Mouse (Mus musculus): ENCODE results near the gene Jade2. TPM values are rescaled to one million over a fixed set of nuclear protein-coding genes. Genes with fewer than 3 reads are reported as not detected.

Gene Jade2
- polyA plus RNA-seq, 1 experiment: 24.2 TPM

GRCm38 (mm10) chr11:51780773-51781267, 76.6 kb downstream of the Jade2 start:
- TF ChIP-seq POLR2A (IDR thresholded peaks at IDR 0.05; ENCODE audit: extremely low read depth, insufficient read depth, low read length): no peak
- no peak for TF ChIP-seq CTCF (IDR thresholded peaks at IDR 0.05; ENCODE audit: extremely low read depth, insufficient read depth, low read length)
- Histone ChIP-seq H3K4me1 (ENCODE audit: control insufficient read depth, insufficient read depth, low read length) (0 out of 2 replicates have a peak, but pooled peaks cover 1% of the 10 kb centered on the region), H3K27ac (ENCODE audit: insufficient read depth, low read length) (no peak overlapping the region), H3K4me3 (ENCODE audit: insufficient read depth, low read length) (no peak overlapping the region)

GRCm38 (mm10) chr11:51777478-51777877, 80.0 kb downstream of the Jade2 start:
- no peak overlapping the region for H3K4me3 ChIP-seq (ENCODE audit: insufficient read depth, low read length)
- TF ChIP-seq POLR2A (IDR thresholded peaks at IDR 0.05; ENCODE audit: extremely low read depth, insufficient read depth, low read length): no peak
- no peak for TF ChIP-seq CTCF (IDR thresholded peaks at IDR 0.05; ENCODE audit: extremely low read depth, insufficient read depth, low read length)
- no peak overlapping the region for H3K27ac ChIP-seq (ENCODE audit: insufficient read depth, low read length)
- 0 out of 2 replicates have a peak, but pooled peaks cover 1% of the 10 kb centered on the region for H3K4me1 ChIP-seq (ENCODE audit: control insufficient read depth, insufficient read depth, low read length)

- Histone ChIP-seq H3K27ac (ENCODE audit: insufficient read depth, low read length) (no peak overlapping the region), H3K4me3 (ENCODE audit: insufficient read depth, low read length) (no peak overlapping the region), H3K4me1 (ENCODE audit: control insufficient read depth, insufficient read depth, low read length) (peaks cover 1% of the 10 kb centered on the region; the same call in 1 of the 2 replicates)
- TF ChIP-seq CTCF (IDR thresholded peaks at IDR 0.05; ENCODE audit: extremely low read depth, insufficient read depth, low read length): no peak
- TF ChIP-seq POLR2A (IDR thresholded peaks at IDR 0.05; ENCODE audit: extremely low read depth, insufficient read depth, low read length): no peak
These were observed 81.9 kb downstream of the Jade2 start for GRCm38 (mm10) chr11:51775507-51775906.

DNA sequence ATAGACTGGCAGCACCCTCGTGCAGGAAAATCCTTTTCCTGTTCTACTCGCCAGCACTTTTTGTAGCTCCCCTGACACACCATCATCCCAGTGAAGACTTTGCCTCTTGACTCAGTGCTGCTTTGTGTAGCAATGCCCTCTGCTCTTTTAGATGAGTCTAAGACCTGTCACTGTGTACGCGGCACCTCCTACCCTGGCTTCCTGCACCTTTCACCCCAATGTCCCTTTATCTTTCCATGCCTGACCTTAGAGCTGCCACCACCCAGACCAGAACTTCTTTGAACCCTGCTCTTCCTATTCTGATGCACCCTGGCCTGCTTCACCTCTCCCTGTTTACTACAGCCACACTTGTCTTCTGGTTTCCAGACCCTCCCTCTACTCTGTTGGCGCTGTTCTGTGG, 89.2 kb downstream of the Jade2 start:
- TF ChIP-seq CTCF (IDR thresholded peaks at IDR 0.05; ENCODE audit: extremely low read depth, insufficient read depth, low read length) (no peak), POLR2A (IDR thresholded peaks at IDR 0.05; ENCODE audit: extremely low read depth, insufficient read depth, low read length) (no peak)
- H3K4me3 ChIP-seq (ENCODE audit: insufficient read depth, low read length): no peak overlapping the region
- peaks cover 13% of the 10 kb centered on the region for H3K4me1 ChIP-seq (ENCODE audit: control insufficient read depth, insufficient read depth, low read length)
- no peak overlapping the region for H3K27ac ChIP-seq (ENCODE audit: insufficient read depth, low read length)

DNA sequence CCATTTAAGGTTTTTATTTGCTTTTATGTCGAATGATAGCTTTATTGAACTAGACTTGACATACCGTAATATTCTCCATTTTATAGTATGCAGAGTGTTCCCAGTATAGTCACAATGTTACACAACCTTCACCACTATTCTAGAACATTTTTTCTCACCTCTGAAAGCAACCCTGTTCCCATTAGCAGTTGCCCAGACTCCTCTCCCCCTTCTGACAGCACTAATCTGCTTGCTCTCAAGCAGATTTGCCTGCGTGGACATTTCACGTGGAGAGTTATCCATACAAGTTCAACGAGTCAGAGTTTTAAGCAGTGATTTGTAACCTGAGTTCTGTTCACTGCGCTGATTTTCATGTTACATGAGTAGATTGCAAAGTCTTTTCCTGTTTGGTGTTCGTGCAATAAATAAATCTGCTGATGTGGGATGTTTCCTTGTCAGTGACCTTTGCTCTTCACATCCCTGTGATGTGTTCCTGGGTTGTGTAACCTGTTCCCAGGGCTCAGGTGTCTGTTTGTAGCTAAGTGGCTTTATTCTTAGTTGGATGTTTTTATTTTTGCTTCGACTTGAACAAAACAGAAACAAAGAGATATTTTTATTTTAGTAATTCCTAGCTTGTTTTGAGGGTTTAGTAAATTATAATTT, 89.8 kb downstream of the Jade2 start:
- H3K27ac ChIP-seq (ENCODE audit: insufficient read depth, low read length): no peak overlapping the region
- no peak overlapping the region for H3K4me3 ChIP-seq (ENCODE audit: insufficient read depth, low read length)
- peaks cover 17% of the 10 kb centered on the region for H3K4me1 ChIP-seq (ENCODE audit: control insufficient read depth, insufficient read depth, low read length)
- no peak for TF ChIP-seq POLR2A (IDR thresholded peaks at IDR 0.05; ENCODE audit: extremely low read depth, insufficient read depth, low read length)
- no peak for TF ChIP-seq CTCF (IDR thresholded peaks at IDR 0.05; ENCODE audit: extremely low read depth, insufficient read depth, low read length)

DNA sequence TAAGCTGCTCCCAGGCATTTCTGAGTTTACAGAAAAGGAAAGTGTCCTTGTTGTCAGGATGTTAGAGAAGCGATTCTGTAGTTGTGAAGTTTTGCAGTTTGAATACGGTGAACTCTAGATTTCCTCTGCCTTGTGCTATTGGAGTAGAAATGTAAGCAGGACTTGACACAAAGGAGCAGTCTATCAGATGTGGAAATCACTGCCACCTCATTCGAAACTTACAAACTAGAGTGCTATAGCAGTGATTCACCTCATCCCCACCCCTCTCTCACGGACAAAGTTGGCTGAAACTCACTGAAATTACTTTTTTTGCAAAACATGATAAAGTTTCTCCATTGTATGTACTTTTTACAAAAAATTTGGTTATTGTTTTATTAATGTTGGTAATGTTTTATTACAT, 92.6 kb downstream of the Jade2 start:
- H3K4me3 ChIP-seq (ENCODE audit: insufficient read depth, low read length): peak overlapping the region; percentile 74; the same call in 1 of the 2 replicates

DNA sequence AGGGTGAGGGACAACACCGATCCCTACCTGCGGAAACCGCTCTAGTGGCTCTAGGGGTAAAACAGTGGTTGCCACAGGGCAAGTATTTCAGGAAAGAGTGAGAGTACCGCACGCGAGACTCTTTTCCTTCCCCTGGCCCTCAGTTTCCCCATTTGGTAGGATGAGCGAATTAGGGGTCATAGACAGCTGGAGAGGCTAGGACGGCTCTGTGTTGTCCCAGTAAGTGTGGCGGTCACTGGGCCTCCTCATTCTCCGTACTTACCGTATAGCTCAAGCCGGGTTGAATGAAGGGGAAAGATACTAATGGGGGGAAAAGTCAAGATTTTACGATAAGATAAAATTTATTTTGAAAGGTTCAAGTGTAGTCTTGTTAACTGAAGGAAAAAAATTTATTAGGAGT, 93.5 kb downstream of the Jade2 start:
- no peak for TF ChIP-seq CTCF (IDR thresholded peaks at IDR 0.05; ENCODE audit: extremely low read depth, insufficient read depth, low read length)
- TF ChIP-seq POLR2A (IDR thresholded peaks at IDR 0.05; ENCODE audit: extremely low read depth, insufficient read depth, low read length): no peak
- Histone ChIP-seq H3K4me3 (ENCODE audit: insufficient read depth, low read length) (peak overlapping the region; percentile 74), H3K27ac (ENCODE audit: insufficient read depth, low read length) (no peak overlapping the region), H3K4me1 (ENCODE audit: control insufficient read depth, insufficient read depth, low read length) (peaks cover 17% of the 10 kb centered on the region)

More for the DNA sequence above, 92.6 kb downstream of the Jade2 start:
- TF ChIP-seq POLR2A (IDR thresholded peaks at IDR 0.05; ENCODE audit: extremely low read depth, insufficient read depth, low read length) (no peak), CTCF (IDR thresholded peaks at IDR 0.05; ENCODE audit: extremely low read depth, insufficient read depth, low read length) (no peak)
- H3K27ac ChIP-seq (ENCODE audit: insufficient read depth, low read length): no peak overlapping the region
- peaks cover 17% of the 10 kb centered on the region for H3K4me1 ChIP-seq (ENCODE audit: control insufficient read depth, insufficient read depth, low read length)

Other genes with a start within 250 kb of the Jade2 start
- gene Nhp2, start 237.9 kb downstream of the Jade2 start, polyA plus RNA-seq (2012; rRNA removed): 73.0 and 78.5 TPM in 2 replicates
- 80.3 and 81.2 TPM in 2 replicates for gene Rmnd5b, start 221.8 kb downstream of the Jade2 start, polyA plus RNA-seq (2012; rRNA removed)
- gene N4bp3, start 206.8 kb downstream of the Jade2 start, polyA plus RNA-seq (2012; rRNA removed): 9.1 and 10.2 TPM in 2 replicates
- gene D930048N14Rik, start 206.7 kb downstream of the Jade2 start, polyA plus RNA-seq (2012; rRNA removed): 5.3 and 6.0 TPM in 2 replicates
- 37.7 and 41.1 TPM in 2 replicates for gene 0610009B22Rik, start 168.8 kb downstream of the Jade2 start, polyA plus RNA-seq (2012; rRNA removed)
- 9.3 and 9.4 TPM in 2 replicates for gene Sec24a, start 94.0 kb downstream of the Jade2 start, polyA plus RNA-seq (2012; rRNA removed)
- gene Sar1b, start 94.0 kb downstream of the Jade2 start, polyA plus RNA-seq (2012; rRNA removed): 97.2 and 100 TPM in 2 replicates
- gene Cdkn2aipnl, start 110.0 kb upstream of the Jade2 start, polyA plus RNA-seq (2012; rRNA removed): 35.0 and 35.2 TPM in 2 replicates
- 221 and 234 TPM in 2 replicates for gene Ube2b, start 143.1 kb upstream of the Jade2 start, polyA plus RNA-seq (2012; rRNA removed)
- gene Cdkl3, start 146.6 kb upstream of the Jade2 start, polyA plus RNA-seq (2012; rRNA removed): 13.1 and 13.7 TPM in 2 replicates
- 106 and 107 TPM in 2 replicates for gene Ppp2ca, start 241.0 kb upstream of the Jade2 start, polyA plus RNA-seq (2012; rRNA removed)